Mouse (Mus musculus) layer of hippocampus, adult 9-11 months (tissue): ENCODE measurements around the gene Xpo5.

Experiments
- DNase-seq: peaks from one replicate; pipeline ENCODE4 v3.0.0; 2022

Xpo5 gene

DNA sequence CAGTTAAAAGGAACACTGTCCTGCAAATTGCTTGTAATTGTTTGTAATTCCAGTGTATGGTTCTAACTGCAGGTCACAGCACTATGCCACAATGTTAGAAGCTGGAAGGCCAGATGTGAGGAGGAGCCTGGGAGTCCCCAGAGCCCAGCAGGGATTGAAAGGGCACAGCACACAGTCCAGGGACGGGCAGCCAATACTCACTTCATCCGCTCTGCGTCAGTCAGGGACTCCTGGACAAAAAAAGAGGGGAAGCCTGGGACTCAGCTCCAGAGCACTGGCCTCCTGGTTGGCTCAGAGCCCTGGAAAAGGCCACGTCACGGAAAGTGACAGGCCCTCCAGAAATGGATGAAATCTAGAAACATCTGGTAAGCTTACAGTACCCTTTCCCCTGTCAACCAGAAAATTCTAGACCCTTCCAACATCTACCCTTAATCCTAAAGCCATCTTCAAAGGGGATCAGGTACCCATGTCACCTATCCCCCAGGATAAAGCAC, 59.7 kb downstream of the Xpo5 start:
- DNase-seq, result no peak

DNA sequence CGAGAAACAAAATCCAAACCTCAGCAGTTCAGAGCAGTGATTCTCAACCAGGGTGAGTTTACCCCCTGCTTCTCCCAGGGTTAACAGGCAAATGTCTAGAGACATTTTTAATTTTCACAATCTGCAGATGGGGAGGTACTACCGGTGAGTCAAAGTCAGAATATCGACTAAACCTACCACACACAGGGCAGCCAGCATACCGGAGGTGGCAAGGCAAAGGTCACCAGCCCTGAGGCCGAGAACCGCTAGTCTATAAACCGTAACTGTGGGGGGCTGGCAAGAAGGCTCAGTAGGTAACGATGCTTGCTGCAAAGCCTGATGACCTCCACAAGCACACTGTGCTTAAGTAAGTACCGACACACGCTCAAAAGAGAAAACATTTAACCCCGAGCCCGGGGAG, 62.9 kb downstream of the Xpo5 start:
- no peak for DNase-seq

DNA sequence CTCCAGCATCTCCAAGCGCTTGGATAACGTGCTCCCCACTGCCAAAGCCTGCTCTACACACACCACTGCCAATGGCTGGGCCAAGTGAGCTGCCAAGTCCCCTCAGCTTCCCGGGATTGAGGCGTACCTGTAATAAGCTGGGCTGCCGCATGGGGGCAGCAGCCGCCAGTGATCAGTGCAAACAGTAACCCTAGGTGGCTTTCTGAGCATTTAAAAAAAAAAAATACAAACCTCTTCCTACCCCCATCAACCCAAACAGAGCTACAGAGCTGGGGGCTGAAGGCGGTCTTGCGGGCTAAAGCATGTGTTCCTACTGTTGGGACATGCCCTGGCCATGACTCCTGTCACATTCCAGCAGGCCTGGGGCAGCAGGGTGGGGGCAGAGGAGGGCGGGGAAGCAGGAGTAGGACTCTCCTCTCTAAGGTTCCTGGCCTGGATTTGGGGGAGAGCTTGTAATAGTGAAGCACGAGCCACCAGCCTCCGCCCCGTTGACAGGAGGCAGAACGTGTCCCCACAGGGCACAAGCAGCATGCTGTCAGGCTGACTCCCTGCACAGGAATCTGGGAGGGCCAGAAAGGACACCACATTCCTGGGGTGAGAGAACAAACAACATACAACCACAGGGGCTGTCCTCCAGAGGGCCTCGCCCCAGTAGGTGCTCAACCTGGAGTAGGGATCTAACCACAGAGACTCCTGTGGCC, 63.5 kb downstream of the Xpo5 start:
- DNase-seq, result peak; percentile 85

DNA sequence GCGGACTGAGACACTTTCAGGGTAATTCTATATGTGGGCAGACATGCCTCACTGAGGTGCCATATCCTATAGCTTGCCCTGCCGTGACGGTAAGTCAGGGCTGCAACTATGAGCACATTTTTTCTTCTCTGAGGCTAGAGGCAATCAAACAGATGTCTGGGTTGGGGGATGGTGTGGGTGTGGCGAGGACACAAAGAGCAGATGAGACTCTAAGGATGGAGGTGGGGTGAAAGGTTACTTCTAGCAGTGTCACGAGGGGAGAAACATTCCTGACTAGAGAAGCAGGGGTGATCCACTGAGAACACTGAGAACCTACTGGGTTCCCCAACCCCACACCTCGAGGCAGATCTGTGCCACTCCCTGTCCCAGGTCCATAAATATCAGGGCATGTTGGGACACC, 64.4 kb downstream of the Xpo5 start:
- DNase-seq, result no peak

- no peak for DNase-seq
Observed at GRCm38 (mm10) chr17:46267511-46267910, 64.9 kb downstream of the Xpo5 start.

GRCm38 (mm10) chr17:46268026-46268720, 65.6 kb downstream of the Xpo5 start:
- no peak for DNase-seq

DNA sequence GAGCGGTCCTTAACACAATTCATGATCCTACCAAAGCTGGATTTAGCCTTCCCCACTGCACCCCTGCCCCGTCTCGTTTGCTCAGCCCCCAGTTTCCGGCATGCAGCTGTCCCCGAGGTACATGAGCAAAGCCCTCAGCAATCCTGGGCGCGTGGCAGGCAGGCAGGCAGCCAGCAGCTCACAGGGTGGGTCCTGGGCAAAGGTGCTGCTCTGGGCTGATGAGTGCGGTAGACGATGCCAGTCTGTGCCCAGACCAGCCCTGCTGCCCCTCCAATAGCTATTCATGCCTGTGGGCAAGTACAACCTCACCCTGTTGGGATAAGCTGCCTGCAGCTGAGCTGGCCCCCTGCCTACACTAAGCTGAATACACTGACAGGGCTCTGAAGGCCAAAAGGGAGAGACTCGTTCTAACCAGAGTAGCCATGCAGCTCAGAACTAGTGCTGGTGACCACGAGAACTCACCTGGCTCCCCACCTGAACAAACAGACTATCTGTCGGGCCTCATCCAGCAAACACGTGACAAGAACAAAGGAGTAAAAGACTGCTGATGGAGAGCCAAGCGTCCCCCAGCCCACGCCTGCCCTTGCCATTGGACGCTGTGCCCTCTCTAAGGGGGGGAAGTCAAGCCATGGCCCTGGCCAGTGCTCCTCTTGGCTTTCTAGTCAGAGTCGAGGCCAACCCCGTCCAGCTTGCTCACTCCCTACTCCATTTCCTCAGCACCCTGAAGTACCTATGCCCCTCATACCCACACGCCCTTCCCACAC, 67.4 kb downstream of the Xpo5 start:
- no peak for DNase-seq

GRCm38 (mm10) chr17:46272058-46272457, 69.5 kb downstream of the Xpo5 start:
- DNase-seq, result peak; percentile 85

DNA sequence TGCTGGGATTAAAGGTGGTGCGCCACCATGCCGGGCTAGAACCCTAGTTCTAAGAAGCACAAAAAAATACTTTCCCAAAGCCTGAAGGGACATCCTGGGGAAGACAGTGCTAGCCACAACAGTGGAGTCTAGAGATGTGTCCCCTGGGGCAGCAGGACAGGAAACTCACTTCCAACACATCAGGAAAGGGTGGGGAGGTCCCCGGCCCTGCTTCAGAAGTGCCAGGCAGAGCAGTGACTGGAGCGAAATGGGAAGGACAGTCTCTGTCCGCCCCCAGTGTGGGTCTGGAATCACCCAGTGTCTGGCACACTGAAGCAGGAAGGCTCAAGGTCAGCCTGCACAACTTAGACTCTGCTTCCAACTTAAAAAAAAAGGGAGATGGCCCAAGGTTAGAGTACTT, 70.1 kb downstream of the Xpo5 start:
- DNase-seq, result no peak

GRCm38 (mm10) chr17:46273803-46274236, 71.2 kb downstream of the Xpo5 start:
- DNase-seq, result no peak

- DNase-seq, result no peak
Observed at GRCm38 (mm10) chr17:46274465-46274864, 71.9 kb downstream of the Xpo5 start.

- DNase-seq, result no peak
Observed at GRCm38 (mm10) chr17:46275034-46275433, 72.5 kb downstream of the Xpo5 start.

DNA sequence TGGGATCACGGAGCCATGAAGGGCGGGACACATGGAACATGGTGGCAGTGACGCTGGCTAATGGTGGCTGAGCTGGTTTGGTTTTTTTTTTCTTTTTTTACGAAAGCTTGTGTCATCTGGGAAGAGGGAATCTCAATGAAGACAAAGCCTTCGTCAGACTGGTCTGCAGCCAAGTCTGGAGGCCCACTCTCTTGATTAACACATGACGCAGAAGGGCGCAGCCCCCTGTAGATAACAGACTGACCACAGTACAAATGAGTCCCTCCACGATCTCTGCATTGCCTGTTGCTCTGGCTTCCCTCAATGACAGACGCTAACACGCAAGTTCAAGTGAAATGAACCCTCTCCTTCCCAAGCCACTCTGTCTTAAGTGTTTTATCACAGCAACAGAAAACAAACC, 72.9 kb downstream of the Xpo5 start:
- DNase-seq, result no peak

GRCm38 (mm10) chr17:46277586-46277985, 75.0 kb downstream of the Xpo5 start:
- no peak for DNase-seq

DNA sequence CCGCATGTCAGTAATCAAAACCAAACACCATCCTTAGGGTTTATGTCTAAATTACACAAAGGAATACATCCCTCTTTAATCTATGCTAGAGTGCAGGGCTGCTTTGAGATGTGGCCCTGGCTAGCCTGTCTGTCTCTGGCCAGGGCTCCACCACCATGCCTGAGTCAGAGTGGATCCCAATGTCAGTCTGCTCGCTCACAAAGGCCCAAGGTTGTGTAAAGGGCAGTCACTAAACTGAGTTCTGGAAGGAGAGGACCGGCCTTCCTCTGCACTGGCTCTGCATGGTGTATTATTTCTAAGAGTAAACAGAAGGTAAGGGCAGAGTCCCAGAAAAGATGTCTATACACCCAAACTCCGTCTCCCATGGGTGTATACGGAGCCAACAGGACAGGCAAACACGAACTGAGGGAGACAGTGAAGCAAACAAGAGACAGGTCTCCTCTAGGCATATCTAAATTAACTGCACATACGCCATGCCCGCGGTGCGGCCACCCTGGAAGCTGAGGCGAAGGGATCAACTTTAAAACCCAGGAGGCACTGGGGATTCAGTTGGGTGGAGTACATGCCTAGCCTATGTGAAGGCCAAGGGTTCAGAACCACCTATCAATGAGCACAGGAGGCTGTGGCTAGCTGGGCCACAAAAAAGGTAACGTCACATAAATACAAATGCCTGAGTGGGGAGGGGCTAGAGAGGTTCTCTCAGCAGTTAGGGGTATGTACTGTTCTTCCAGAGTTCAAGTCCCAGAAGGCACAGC, 75.6 kb downstream of the Xpo5 start:
- DNase-seq, result no peak

GRCm38 (mm10) chr17:46282483-46283123, 80.0 kb downstream of the Xpo5 start, which contains the start of gene Tjap1:
Gene Tjap1 (minus strand): TSS chr17:46283026.
- peak; percentile 76 for DNase-seq

DNA sequence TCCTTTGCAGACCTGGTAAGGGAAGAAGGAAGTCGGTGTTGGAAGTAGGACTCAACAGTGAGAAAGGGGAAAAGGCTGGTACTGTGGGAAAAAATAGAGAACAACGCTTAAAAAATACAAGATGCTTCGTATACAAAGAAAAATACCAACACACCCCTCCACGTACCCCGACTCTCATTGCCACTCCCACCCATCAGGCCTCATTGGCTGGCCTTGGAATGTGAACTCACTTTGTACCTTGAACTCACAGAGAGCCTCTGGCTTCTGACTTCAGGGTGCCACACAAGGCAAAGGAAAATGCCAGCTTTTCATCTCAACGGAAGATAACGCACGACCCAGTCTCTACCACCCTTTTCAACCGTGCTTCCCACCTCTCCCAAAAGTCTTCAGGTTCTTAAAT, 80.6 kb downstream of the Xpo5 start:
- no peak for DNase-seq

DNA sequence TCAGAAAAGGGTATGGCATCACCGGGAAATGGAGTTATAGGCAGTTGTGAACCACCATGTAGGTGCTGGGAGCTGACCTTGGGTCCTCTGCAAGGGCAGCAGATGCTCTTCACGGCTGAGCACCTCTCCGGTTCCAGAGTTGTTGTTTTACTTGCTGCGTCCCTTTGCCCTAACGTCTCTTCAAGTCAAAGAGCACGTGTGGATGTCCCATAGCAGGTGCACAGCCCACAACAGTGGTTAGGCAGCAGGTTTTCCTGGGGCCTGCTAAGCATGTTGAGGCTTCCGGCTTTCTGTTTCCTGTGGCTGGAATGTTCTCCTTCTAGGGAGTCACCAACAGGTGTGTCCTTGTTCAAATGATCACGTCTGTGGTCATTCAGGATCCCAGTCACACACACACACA, 81.3 kb downstream of the Xpo5 start:
- DNase-seq, result no peak

DNA sequence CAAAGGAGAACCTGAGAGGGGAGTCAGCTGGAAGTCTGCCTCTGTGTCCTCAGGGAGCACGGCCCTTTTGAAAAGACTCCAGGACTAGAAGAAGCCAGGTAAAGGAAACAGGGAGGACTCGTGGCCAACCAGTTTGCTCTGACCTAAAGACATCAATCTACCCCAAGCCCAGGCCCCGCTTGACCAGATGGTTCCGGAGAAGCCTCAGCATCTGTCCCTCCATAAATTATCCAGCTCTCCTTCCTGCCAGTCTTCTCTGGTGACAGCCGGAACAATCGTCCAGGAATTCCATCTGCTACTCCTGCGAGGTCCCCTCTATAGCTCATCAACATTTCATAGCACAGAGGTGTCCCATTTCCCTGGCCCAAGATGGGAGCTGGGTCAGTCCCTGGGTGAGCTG, 82.1 kb downstream of the Xpo5 start:
- no peak for DNase-seq

DNA sequence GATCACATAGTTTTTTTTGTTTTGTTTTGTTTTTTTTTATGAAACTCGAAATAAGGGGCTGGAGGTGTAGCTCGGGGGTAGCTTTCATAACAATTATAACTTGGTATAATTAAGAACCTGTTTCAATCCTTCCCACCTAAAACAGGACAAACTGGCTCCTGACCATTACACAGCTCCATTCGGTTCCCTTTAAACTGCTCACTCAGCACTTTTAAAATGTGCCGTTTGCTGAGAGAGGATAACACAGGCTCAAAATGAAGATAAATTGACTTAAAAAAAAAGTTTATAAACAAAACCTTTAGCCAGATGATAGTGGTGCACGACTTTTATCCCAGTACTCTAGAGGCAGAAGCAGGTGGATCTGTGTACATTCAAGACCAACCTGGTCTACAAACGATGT, 82.8 kb downstream of the Xpo5 start:
- no peak for DNase-seq

- DNase-seq, result no peak
Observed at GRCm38 (mm10) chr17:46287678-46288095, 85.1 kb downstream of the Xpo5 start.
